Mouse (Mus musculus) neural tube, embryonic 15.5 days (tissue): ENCODE data around the gene Btk. TPM values are rescaled to one million over a fixed set of nuclear protein-coding genes. Genes with fewer than 3 reads are reported as not detected.
"Not testable (repeated sequence)": the region's sequence is repeated elsewhere in the genome, so short reads cannot be mapped to it uniquely, and the experiment has no call there.

Experiments
- ATAC-seq: fragments of 200-750 bp; cut with Nextera tagmentation; 2 replicates; pipeline ENCODE4 v1.8.0; 2017; ENCODE audit warnings: mild to moderate bottlenecking, moderate TSS enrichment, moderate library complexity; ENCODE audit not compliant: low FRiP score
- H3K27ac ChIP-seq: fragments of 300-500 bp; sonication (generic); replicated peaks from 2 replicates; pipeline ENCODE4 v1.5.1; 2015; ENCODE audit warnings: mild to moderate bottlenecking, inconsistent platforms
- H3K27me3 ChIP-seq: fragments of 300-500 bp; sonication (generic); replicated peaks from 2 replicates; pipeline ENCODE4 v1.6.1; 2015; ENCODE audit warnings: inconsistent platforms
- H3K36me3 ChIP-seq: fragments of 300-500 bp; sonication (generic); 2 replicates; pipeline ENCODE4 v1.6.1; 2015; ENCODE audit warnings: inconsistent platforms
- H3K4me1 ChIP-seq: fragments of 300-500 bp; sonication (generic); 2 replicates; pipeline ENCODE4 v1.6.1; 2015; ENCODE audit warnings: inconsistent platforms
- H3K4me2 ChIP-seq: fragments of 300-500 bp; sonication (generic); 2 replicates; pipeline ENCODE4 v1.6.1; 2015; ENCODE audit warnings: inconsistent platforms, mild to moderate bottlenecking, moderate library complexity
- H3K4me3 ChIP-seq: fragments of 300-500 bp; sonication (generic); replicated peaks from 2 replicates; pipeline ENCODE4 v1.5.1; 2015; ENCODE audit warnings: mild to moderate bottlenecking, inconsistent platforms
- H3K9ac ChIP-seq: fragments of 300-500 bp; sonication (generic); replicated peaks from 2 replicates; pipeline ENCODE4 v1.6.1; 2015; ENCODE audit warnings: mild to moderate bottlenecking, inconsistent platforms
- H3K9me3 ChIP-seq: fragments of 300-500 bp; sonication (generic); replicated peaks from 2 replicates; pipeline ENCODE4 v1.6.1; 2016; ENCODE audit warnings: inconsistent platforms
- WGBS: fragments of 180-500 bp; shearing (Covaris S2); methylation state at CpG from one replicate; pipeline ENCODE4 v1.1.7; 2015; ENCODE audit warnings: mixed read lengths; 5-methylcytosine and 5-hydroxymethylcytosine counted together
- polyA plus RNA-seq: library from polyadenylated mRNA; unstranded; fragments of >200 nt; fragmentation: Nextera tagmentation; extraction: Ambion mirVana; gene quantifications from 2 replicates; pipeline ENCODE4 v1.2.1, GENCODE M21; 2015

Btk gene
- polyA plus RNA-seq, 1 experiment from 2014 or later: 0.75 TPM

DNA sequence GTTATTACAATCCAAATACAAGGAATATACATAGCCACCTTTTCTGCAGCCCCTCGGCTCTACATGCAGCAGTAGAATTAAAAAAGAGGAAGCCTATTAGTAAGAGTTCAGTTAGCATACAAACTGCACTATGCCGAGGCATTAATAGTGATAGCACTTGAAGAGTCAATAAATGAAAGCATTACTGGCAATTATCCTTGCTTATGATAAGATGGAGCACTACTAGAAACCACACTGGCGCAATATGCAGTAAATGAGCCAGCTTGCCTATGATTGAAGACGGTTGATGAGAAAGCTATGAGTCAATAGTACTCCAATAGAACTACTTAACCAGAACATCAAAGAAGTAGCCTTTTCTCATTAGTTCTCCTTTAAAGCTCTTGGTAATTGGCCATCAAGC, 5.5 kb downstream of the Btk start:
- no peak overlapping the region for H3K4me3 ChIP-seq
- H3K4me1 ChIP-seq: no peaks in the 10 kb centered on the region
- 79% methylated on average over 4 of the region's 4 CpGs for WGBS
- no peaks in the 10 kb centered on the region for H3K36me3 ChIP-seq
- no peaks in the 10 kb centered on the region for H3K27me3 ChIP-seq
- no peak overlapping the region for H3K27ac ChIP-seq
- no peak overlapping the region for H3K4me2 ChIP-seq
- H3K9ac ChIP-seq: no peak overlapping the region
- H3K9me3 ChIP-seq: no peaks in the 10 kb centered on the region
- no peak for ATAC-seq

DNA sequence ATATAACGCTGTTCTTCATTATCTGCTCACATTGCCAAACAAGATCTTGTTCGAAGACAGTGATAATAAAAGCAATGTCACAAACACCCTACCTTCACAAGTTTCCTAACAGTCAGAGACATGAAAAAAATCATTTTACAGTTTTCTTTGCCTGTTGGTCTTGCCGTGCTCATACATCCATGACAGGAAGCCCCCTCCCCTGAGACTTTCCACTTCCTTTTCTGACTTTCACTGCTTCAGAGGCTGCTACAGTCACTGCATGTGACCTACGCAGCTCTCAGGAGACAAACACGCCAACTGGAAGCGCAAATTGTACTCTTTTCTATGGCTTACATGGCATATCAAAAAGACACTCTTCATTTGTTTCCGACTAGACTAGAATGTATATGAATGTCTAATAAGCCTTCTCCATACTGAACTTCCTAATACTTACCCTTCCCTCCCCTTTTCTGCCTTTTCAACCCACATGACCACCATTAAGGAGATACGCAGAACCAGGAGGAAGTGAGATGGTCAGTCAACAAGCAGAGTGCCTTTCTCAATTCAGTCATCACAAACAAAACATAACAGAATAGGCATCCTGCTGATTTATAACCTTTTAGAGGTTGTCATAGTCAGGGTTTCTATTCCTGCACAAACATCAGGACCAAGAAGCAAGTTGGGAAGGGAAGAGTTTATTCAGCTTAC, 16.7 kb downstream of the Btk start:
- ATAC-seq: no peak
- Histone ChIP-seq H3K4me3 (no peak overlapping the region), H3K36me3 (no peaks in the 10 kb centered on the region), H3K27me3 (no peaks in the 10 kb centered on the region), H3K27ac (no peak overlapping the region), H3K4me2 (no peak overlapping the region), H3K4me1 (no peaks in the 10 kb centered on the region), H3K9me3 (no peaks in the 10 kb centered on the region), H3K9ac (no peak overlapping the region)
- WGBS: 91% methylated on average over 8 of the region's 8 CpGs

DNA sequence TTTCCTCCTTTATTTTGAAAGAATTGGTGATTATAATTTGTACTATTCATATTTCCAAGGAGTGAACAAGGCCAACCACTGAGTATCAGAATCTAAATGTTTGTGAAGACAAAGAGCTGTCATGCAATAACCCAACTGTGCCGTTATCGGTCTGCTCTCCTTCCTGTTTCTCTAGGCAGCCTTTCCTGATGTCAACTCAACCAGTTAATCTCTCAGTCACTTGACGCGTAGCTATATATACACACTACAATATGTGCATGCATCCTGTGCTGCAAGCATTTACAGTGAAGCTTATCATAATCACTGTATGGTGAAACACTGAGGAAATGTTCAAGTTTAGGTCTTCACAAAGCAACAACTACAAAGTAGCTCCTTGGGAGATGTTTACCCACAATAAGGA, 19.0 kb downstream of the Btk start:
- Histone ChIP-seq H3K4me2 (no peak overlapping the region), H3K4me1 (no peaks in the 10 kb centered on the region), H3K9me3 (no peaks in the 10 kb centered on the region), H3K9ac (no peak overlapping the region), H3K27me3 (no peaks in the 10 kb centered on the region), H3K36me3 (no peaks in the 10 kb centered on the region), H3K27ac (no peak overlapping the region), H3K4me3 (no peak overlapping the region)
- WGBS: 85% methylated on average over 4 of the region's 4 CpGs
- ATAC-seq: no peak

DNA sequence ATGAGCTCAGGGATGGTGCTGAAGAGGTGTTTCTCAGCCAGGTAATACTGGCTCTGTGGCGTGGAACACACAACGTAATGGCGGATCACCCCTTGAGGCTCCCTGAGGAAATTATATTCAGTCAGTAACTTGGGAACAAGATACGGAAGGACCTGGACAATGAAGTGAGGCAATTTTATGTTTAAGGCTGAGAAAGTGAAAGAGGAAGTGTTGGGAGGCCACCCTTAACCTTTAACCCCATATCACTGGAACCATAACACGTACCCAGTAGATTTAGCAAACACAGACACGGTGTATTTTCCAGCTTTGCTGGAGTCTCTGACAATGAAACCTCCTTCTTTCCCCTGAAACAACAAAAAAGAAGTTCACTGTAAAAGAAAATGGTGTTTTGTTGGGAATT, 28.9 kb downstream of the Btk start:
- 78% methylated on average over 6 of the region's 6 CpGs for WGBS
- ATAC-seq: no peak
- no peak overlapping the region for H3K9ac ChIP-seq

DNA sequence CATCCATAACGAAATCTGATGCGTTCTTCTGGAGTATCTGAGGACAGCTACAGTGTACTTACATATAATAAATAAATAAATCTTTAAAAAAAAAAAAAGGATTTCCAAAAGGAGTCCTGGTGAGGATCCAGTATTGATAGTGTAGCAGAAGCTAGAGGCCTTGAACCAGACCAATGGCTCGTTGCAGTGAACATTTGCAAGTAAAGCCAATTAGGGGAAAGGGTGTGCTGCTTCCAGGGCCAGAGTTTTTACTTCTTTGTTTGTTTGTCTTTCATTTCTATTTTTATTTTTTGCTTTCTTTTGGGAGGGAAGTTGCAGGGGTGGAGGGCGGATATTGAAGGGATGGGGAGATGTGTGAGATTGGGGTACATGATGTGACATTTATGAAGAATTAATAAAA, 30.0 kb downstream of the Btk start:
- Histone ChIP-seq H3K4me3 (no peak overlapping the region), H3K9ac (no peak overlapping the region), H3K9me3 (no peaks in the 10 kb centered on the region), H3K4me2 (no peak overlapping the region), H3K4me1 (no peaks in the 10 kb centered on the region), H3K27ac (no peak overlapping the region), H3K36me3 (no peaks in the 10 kb centered on the region), H3K27me3 (no peaks in the 10 kb centered on the region)
- no peak for ATAC-seq
- WGBS: 93% methylated on average over 4 of the region's 4 CpGs

More for the DNA sequence above, 28.9 kb downstream of the Btk start:
- Histone ChIP-seq H3K9me3 (no peaks in the 10 kb centered on the region), H3K4me3 (no peak overlapping the region), H3K4me2 (no peak overlapping the region), H3K27me3 (no peaks in the 10 kb centered on the region), H3K4me1 (no peaks in the 10 kb centered on the region), H3K36me3 (no peaks in the 10 kb centered on the region), H3K27ac (no peak overlapping the region)

DNA sequence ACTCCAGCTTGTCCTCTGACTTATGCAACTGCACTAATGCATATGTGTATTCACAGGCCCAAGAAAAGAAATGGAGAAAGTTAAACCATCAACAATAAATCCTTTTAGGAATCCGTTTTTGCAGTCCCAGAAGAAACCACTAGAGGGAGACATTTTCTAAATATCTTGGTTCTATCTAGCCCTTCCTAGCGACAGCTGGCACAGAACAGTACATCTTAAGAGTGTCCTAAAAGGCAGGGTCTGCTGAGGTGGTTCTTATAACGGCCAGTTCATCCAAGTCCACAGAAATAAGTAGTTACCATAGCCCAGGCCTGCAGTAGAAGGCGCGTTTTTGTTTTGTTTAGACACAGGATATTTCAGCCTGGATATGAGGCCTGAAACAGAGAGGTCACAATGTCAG, 32.5 kb downstream of the Btk start:
- WGBS: 23% methylated on average over 5 of the region's 5 CpGs
- Histone ChIP-seq H3K4me2 (no peak overlapping the region), H3K27ac (no peak overlapping the region), H3K36me3 (no peaks in the 10 kb centered on the region), H3K27me3 (no peaks in the 10 kb centered on the region), H3K4me1 (no peaks in the 10 kb centered on the region), H3K4me3 (no peak overlapping the region), H3K9me3 (no peaks in the 10 kb centered on the region), H3K9ac (no peak overlapping the region)
- no peak for ATAC-seq

DNA sequence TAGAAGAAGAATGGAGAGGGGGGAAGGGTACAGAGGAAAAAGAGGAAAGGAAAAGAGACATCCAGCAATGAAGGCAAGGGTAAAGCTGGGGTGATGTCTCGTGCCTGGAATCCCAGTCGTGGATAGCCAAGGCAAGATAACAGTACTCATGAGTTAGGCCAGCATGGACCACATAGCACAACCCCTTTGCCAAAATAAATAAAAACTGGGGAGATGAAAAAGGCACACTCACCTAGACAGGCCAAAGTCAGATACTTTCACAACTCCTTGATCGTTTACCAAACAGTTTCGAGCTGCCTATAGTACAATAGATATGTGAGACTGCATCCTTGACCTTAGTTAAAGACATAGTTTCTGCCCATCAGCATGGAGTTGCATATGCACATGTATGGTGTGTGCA, 36.0 kb downstream of the Btk start:
- Histone ChIP-seq H3K27ac (no peak overlapping the region), H3K36me3 (no peaks in the 10 kb centered on the region), H3K27me3 (no peaks in the 10 kb centered on the region), H3K9me3 (no peaks in the 10 kb centered on the region), H3K4me1 (no peaks in the 10 kb centered on the region), H3K4me3 (no peak overlapping the region), H3K9ac (no peak overlapping the region), H3K4me2 (no peak overlapping the region)
- WGBS: 86% methylated on average over 4 of the region's 4 CpGs
- no peak for ATAC-seq

DNA sequence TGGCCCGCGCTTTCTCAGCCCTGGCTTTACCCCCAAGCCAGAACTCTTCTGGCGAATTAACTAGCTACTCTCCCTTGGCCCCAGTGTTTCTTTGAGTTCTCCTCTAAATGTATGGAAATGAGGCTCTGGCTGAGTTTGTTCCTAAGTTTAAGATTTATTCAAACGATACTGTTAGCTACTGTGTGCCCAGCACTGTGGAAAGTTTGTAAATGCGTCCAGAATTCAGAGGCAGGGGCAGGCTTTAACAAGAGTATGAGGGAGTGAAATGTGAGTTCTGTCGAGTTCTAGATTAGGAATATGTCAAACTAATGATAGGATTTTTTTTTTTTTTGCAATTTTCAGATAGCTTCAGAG, 41.4 kb downstream of the Btk start:
- peak; percentile 58; the same call in 1 of the 2 replicates for ATAC-seq
- WGBS: 17% methylated on average over 6 of the region's 6 CpGs
- H3K4me1 ChIP-seq: peaks cover 5% of the 10 kb centered on the region; the same call in 1 of the 2 replicates

DNA sequence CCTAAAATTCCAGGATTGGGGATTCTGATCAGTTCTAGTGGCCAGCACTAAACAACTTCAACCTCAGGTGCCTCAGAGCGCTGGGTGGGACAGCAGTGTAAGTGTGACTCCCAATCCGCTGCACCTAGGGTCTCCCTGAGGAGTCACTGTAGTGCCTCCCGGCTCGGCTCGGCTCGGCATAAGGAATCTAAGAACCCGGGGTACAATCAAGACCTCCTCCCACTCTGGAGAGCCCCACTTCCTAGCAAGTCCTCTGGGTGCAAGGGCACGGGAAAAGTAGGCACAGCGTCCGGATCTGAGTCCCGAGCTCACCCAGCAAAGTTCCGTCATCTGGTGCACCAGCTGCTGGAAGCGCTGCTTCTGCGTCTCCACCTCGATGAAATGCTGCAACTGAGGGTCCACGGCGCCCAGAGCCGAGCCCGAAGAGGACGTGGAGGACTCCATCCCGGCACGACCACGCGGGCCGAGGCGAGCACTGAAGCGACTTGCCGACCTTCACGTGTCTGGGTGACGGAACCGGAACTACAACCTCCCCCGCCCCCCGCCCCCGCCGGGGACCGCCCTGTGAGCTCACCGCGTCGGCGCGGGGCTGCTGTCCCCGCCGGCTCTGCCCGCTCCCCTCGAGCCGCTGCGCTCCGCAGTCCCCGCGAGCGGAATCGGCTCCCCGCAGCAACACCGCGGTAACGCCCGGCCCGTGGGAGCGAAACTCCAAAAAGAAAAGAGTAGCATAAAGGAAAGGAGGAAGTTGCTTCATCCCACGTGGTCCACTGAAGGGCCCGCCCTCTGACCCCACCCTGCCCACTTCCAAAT, 42.0 kb downstream of the Btk start, which contains the start of gene Timm8a1:
TSS of gene Timm8a1 (minus strand) at position 721 of the 810 bp plus-strand sequence.
- Histone ChIP-seq H3K4me1 (peaks cover 5% of the 10 kb centered on the region; the same call in 1 of the 2 replicates), H3K27me3 (no peaks in the 10 kb centered on the region), H3K36me3 (no peaks in the 10 kb centered on the region), H3K9ac (peak within 1 kb of the TSS; percentile 55), H3K4me3 (peak within 1 kb of the TSS; percentile 52), H3K9me3 (no peaks in the 10 kb centered on the region), H3K4me2 (peak within 1 kb of the TSS; percentile 66), H3K27ac (peak within 1 kb of the TSS; percentile 68; the same call in 1 of the 2 replicates)
- peak; percentile 95 for ATAC-seq
- WGBS: 15% methylated on average over 23 of the region's 61 CpGs

More for the DNA sequence above, 41.4 kb downstream of the Btk start:
- 0 out of 2 replicates have a peak overlapping the region, but pooled peaks have one; percentile 68 for H3K27ac ChIP-seq
- no peaks in the 10 kb centered on the region for H3K9me3 ChIP-seq
- H3K4me3 ChIP-seq: peak overlapping the region; percentile 52
- peak overlapping the region; percentile 34 for H3K9ac ChIP-seq
- H3K36me3 ChIP-seq: no peaks in the 10 kb centered on the region
- peak overlapping the region; percentile 66 for H3K4me2 ChIP-seq
- H3K27me3 ChIP-seq: no peaks in the 10 kb centered on the region

DNA sequence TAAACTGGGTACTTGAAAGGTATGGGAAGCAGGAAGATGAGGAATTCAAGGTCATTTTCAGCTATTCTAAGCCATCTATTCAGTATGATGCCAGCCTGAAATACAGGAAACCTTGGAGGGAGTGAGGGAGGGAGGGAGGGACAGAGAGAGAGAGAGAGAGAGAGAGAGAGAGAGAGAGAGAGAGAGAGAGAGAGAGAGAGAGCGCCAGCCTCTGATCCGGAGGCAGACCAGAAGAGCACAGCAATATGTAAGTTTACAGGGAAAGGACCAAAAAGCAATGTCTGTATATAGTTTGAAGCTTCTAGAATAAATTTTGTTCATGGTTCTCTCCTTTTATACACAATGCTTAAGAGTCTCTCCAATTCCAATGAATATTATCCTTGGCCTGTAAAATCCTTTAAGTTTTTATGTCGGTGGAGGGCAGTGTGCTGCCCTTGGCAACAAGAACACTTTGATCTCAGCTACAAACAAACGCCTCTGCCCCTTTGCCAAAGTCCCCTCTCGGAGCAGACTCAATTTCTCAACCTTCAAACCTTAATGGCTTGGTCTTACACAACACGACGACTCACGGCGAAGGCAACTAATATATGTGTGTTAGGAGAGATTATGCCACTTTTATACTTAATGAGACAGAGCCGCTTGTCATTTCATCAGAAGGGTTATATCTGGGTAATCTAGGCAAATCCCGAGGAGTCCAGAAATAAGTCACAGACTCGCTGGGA, 42.8 kb downstream of the Btk start:
- H3K9ac ChIP-seq: peak overlapping the region; percentile 55
- 29% methylated on average over 12 of the region's 12 CpGs for WGBS
- H3K4me2 ChIP-seq: peak overlapping the region; percentile 66
- no peak overlapping the region for H3K27ac ChIP-seq
- no peaks in the 10 kb centered on the region for H3K36me3 ChIP-seq
- peak overlapping the region; percentile 52 for H3K4me3 ChIP-seq
- no peak for ATAC-seq
- H3K9me3 ChIP-seq: no peaks in the 10 kb centered on the region
- peaks cover 5% of the 10 kb centered on the region; the same call in 1 of the 2 replicates for H3K4me1 ChIP-seq
- no peaks in the 10 kb centered on the region for H3K27me3 ChIP-seq

DNA sequence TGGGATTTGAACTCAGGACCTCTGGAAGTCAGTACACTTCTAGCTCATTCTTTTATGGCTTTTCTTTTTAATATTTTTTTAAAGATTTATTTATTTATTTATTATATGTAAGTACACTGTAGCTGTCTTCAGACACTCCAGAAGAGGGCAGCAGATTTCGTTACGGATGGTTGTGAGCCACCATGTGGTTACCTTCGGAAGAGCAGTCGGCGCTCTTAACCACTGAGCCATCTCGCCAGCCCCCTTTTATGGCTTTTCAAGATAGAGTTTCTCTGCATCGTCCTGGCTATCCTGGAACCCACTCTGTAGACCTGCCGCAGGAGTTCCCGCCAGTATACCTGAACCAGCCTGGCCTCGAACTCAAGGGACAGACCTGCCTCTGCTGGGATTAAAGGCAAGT, 43.6 kb downstream of the Btk start:
- not testable (repeated sequence) for H3K27ac ChIP-seq, H3K27me3 ChIP-seq, ATAC-seq, H3K36me3 ChIP-seq, H3K4me3 ChIP-seq, H3K9ac ChIP-seq, H3K4me2 ChIP-seq, H3K4me1 ChIP-seq, H3K9me3 ChIP-seq
- 86% methylated on average over 10 of the region's 10 CpGs for WGBS
